Mouse (Mus musculus): ENCODE data around the gene Lrrc23.

Lrrc23 gene

GRCm38 (mm10) chr6:124767920-124768703 is 11.4 kb downstream of the Lrrc23 start:
- in situ Hi-C loops (cut with MboI, MseI), result no loop called here

DNA sequence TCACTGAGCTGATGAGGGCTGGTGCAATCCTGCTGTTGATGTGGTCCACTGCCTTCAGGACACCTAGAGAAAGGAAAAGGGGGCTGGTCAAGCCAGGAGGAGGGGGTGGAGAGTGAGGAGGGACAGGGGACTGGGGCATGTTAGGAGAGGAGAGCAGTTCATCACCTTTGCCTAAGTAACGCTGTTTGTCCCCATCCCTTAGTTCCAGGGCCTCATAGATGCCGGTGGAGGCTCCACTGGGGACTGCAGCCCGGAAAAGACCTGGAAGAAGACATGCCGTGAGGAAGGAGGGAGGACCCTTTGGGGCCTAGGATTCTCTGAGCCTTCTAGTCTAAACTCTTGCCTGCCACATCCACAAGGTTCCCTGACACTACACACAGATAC is 12.0 kb downstream of the Lrrc23 start:
- in situ Hi-C loops (cut with MboI, MseI), result no loop called here

GRCm38 (mm10) chr6:124765951-124766350 is 13.6 kb downstream of the Lrrc23 start:
- in situ Hi-C loops (cut with MboI, MseI), result no loop called here

GRCm38 (mm10) chr6:124759259-124759658 is 20.3 kb downstream of the Lrrc23 start:
- in situ Hi-C loops (cut with MboI, MseI), result no loop called here

DNA sequence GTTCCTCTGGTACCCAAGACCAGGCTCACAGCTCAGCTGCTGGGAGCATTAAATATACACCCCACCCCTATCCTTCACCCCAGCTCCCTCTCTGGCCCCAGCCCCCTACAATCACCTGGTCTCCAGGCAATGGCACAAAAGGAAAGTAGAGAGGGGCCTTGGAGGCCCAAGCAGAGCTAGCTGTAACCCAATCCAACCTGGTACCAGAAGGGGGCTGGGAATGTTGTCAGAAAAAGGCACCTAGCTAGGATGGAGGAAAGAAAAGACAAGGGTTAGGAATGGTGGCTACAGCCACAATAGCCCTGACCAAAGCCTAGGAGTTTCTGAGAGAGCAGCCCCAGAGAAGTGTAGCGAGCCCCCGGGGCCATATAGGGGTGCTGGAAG is 20.7 kb downstream of the Lrrc23 start:
- in situ Hi-C loops (cut with MboI, MseI), result no loop called here

DNA sequence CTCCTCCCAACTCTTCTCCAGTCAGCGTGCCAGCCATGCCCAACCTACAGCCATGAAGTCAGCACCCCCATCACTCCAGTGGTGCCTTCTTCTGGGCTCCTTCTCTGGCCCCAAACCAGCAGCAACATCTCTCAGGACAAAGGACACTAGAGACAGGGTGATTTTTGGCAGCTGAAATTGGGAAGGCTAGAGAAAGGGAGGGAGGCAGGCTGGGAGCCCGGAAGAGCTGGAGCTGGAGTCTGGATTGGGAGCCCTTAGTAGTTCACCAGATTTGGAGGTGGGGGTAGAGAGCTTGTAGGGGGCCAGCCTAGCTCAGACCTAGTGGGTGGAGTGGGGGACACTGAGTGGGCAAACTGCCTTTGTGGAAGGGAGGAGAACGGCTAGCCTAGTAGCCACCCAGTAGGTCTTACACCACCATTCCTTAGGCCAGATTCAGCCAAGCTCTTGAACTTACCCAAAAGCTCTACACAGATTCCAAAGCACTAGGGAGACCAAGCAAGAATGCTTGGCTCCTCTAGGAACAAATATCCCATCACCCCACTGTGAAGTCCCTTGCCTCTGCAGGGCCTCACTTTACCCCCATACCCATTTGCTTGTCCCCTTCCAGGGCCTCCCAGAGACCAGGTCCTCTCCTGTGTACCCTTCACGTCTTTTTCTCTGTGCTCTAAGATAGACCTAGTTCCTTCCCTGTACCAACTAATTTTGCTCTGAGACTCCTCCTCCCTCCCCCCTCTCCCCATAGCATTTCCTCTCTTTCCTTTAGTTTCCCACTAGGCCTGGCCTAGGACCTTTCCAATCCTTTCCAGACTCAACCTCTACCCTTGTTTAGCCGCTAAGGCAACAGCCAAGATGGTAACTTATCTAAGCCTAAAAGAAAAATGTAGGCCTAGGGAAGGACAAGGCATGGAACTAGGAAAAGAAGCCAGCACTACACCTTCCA is 21.3 kb downstream of the Lrrc23 start:
- in situ Hi-C loops (cut with MboI, MseI), result no loop called here

GRCm38 (mm10) chr6:124757351-124757880 is 22.1 kb downstream of the Lrrc23 start:
- in situ Hi-C loops (cut with MboI, MseI), result no loop called here

DNA sequence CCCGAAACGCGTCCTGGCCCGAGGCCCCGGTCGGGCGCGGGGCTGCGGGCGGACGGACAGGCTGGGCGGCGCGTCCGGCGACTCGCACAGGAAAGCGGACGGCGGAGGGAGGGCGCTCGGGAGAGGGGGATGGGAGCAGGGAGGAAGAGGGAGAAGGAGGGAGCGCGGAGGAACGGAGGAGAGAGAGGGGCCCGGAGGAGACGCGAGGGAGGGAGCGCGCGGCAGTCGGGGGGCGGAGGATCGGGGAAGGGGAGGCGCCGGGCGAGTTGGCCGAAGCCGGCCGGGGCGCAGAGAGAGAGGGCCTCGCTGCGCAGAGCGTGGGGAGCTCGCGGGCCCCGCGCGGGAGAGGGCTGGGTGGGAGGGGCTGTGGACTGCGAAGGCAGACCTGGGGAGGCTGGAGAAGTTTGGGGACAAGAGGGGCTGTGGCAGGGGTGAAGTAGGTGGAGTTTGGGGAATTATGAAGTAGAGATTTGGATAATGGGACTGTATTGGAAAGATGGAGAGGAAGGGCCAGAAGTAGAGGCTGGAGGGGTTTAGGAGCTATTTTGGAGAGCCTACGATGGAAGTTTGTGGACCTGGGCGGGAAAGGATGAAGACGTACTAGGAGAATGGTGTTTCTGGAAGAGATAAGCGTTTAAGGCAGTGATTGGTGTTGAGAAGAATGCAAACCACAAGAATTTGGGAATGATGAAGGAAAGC is 22.7 kb downstream of the Lrrc23 start:
- in situ Hi-C loops (cut with MboI, MseI), result no loop called here

- in situ Hi-C loops (cut with MboI, MseI), result no loop called here
These were observed 23.5 kb downstream of the Lrrc23 start, which contains the start of the genes Gm45234 and Atn1 for GRCm38 (mm10) chr6:124755831-124756595. TSS of gene Gm45234 (minus strand) at chr6:124756021. TSS of gene Atn1 (minus strand) at chr6:124756524.

DNA sequence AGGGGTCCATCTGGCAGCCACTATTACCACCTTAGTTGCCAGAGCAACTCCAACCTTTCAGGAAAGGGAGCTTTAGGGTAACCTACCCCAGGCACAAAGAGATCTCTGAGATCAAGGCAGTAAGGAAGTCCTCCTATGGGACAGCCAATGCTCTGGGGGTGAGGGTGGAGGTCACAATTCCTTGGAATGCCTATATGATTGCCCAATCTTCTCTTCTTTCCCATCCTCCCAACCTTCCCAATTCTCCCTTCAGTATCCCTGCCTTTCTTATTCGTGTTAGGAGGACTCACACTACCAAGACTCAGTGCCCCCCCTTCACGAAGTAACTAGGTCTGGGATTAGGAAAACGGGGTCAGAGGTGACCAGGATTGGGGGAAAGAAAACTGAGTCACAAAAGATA is 24.2 kb downstream of the Lrrc23 start:
- in situ Hi-C loops (cut with MboI, MseI), result no loop called here

- in situ Hi-C loops (cut with MboI, MseI), result no loop called here
These were observed 25.7 kb downstream of the Lrrc23 start for GRCm38 (mm10) chr6:124753861-124754260.

GRCm38 (mm10) chr6:124750405-124750804 is 29.1 kb downstream of the Lrrc23 start:
- in situ Hi-C loops (cut with MboI, MseI), result no loop called here

- in situ Hi-C loops (cut with MboI, MseI), result no loop called here
These were observed 32.6 kb downstream of the Lrrc23 start for GRCm38 (mm10) chr6:124746654-124747632.

GRCm38 (mm10) chr6:124746296-124746605 is 33.3 kb downstream of the Lrrc23 start:
- in situ Hi-C loops (cut with MboI, MseI), result no loop called here

DNA sequence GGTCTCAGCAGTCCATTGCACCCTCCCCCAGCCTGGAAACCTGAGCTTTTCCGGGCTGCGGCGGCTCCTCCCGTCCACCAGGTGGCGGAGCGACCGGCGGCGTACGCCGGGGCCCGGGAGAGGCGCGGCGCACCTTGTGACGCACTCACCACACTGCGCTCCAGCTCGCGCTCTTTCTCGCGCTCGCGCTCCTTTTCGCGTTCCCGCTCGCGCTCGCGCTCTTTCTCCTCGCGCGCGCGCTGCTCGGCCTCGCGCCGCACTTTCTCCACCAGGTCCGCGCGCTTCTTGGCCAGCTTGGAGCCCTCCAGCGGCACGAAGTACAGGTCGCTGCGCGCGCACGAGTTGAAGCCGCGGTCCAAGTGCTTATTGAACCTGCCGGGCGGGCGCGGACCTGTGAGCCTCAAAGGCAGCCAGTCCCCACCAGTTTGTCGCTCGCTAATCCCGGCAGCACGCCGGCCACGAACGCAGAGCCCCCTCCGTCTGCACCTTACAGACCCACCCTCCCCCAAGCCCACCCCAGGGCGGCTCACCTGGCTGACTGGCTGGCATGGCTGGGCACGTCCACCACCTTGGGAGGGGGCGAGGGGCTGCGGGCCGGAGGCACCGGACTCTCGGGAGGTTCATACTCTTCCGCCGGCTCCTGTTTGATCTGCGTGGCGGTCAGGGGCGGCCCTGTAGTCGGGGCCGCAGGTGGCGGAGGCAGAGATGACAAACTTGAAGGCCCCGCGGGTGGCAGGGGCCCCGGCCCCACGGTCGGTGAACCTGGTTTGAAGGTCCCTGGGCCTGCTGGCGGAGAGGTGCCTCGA is 33.8 kb downstream of the Lrrc23 start:
- in situ Hi-C loops (cut with MboI, MseI), result no loop called here

GRCm38 (mm10) chr6:124744755-124745321 is 34.7 kb downstream of the Lrrc23 start:
- in situ Hi-C loops (cut with MboI, MseI), result no loop called here

GRCm38 (mm10) chr6:124743647-124744046 is 35.9 kb downstream of the Lrrc23 start:
- in situ Hi-C loops (cut with MboI, MseI), result no loop called here

DNA sequence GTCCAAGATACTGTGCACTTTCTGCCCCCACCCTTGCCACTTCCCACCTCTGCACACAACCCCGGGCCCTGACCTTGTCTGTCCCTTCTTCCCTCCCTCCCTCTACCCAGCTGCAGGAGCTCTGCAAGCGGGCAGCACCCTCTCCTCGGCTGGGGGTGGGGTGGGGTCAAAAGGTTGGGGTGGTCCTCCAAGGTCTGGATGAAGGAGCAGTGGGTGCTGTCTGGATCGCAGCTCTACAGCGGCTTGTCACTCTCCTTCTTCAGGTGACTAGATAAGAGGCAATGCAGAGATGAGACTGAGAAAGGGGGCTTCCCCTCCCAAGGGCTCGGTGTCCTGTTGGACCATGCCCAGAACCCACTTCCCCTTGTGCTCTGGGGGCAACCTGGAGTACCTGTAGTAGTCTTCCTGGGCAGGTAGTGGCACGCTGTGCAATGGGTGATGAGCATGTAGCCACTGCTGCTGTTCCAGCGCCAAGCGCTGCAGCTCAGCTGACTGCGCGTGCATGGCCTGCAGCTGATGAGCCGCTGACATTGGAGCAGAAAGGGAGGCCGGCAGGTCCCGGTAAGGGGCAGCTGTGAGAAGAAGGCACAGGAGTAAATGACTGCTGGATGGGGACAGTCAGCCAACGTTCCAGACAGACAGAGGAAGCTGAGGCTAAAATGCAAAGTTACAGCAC is 36.5 kb downstream of the Lrrc23 start:
- in situ Hi-C loops (cut with MboI, MseI), result no loop called here
